Mouse (Mus musculus) lung, embryonic 15.5 days (tissue): ENCODE results near the gene Gadd45b. TPM values are rescaled to one million over a fixed set of nuclear protein-coding genes. Genes with fewer than 3 reads are reported as not detected.

ENCODE experiments used
- ATAC-seq: fragments of 200-750 bp; cut with Nextera tagmentation; 2 replicates; pipeline ENCODE4 v1.8.0; 2017; ENCODE audit warnings: moderate number of reproducible peaks, borderline replicate concordance; ENCODE audit not compliant: low FRiP score, low TSS enrichment; ENCODE audit errors: extremely low read depth
- H3K27ac ChIP-seq: fragments of 300-500 bp; sonication (generic); 2 replicates; pipeline ENCODE4 v1.5.1; 2015; ENCODE audit warnings: moderate library complexity, mild to moderate bottlenecking, inconsistent platforms
- H3K27me3 ChIP-seq: fragments of 300-500 bp; sonication (generic); 2 replicates; pipeline ENCODE4 v1.6.1; 2015; ENCODE audit warnings: inconsistent platforms
- H3K36me3 ChIP-seq: fragments of 300-500 bp; sonication (generic); 2 replicates; pipeline ENCODE4 v1.6.1; 2015; ENCODE audit warnings: inconsistent platforms
- H3K4me1 ChIP-seq: fragments of 300-500 bp; sonication (generic); 2 replicates; pipeline ENCODE4 v1.6.1; 2015; ENCODE audit warnings: inconsistent platforms
- H3K4me2 ChIP-seq: fragments of 300-500 bp; sonication (generic); 2 replicates; pipeline ENCODE4 v1.6.1; 2015; ENCODE audit warnings: inconsistent platforms, mild to moderate bottlenecking, moderate library complexity
- H3K4me3 ChIP-seq: fragments of 300-500 bp; sonication (generic); 2 replicates; pipeline ENCODE4 v1.5.1; 2015; ENCODE audit warnings: mild to moderate bottlenecking, inconsistent platforms
- H3K9ac ChIP-seq: fragments of 300-500 bp; sonication (generic); 2 replicates; pipeline ENCODE4 v1.6.1; 2015; ENCODE audit warnings: inconsistent platforms
- H3K9me3 ChIP-seq: fragments of 300-500 bp; sonication (generic); 2 replicates; pipeline ENCODE4 v1.6.1; 2016; ENCODE audit warnings: inconsistent platforms
- WGBS: fragments of 180-500 bp; shearing (Covaris S2); methylation state at CpG from one replicate; pipeline ENCODE4 v1.1.7; 2015; 5-methylcytosine and 5-hydroxymethylcytosine counted together
- polyA plus RNA-seq: library from polyadenylated mRNA; unstranded; fragments of >200 nt; fragmentation: Nextera tagmentation; extraction: Ambion mirVana; gene quantifications from 2 replicates; pipeline ENCODE4 v1.2.1, GENCODE M21; 2015

Gene Gadd45b
- polyA plus RNA-seq, 1 experiment from 2014 or later, result 42.9 TPM

DNA sequence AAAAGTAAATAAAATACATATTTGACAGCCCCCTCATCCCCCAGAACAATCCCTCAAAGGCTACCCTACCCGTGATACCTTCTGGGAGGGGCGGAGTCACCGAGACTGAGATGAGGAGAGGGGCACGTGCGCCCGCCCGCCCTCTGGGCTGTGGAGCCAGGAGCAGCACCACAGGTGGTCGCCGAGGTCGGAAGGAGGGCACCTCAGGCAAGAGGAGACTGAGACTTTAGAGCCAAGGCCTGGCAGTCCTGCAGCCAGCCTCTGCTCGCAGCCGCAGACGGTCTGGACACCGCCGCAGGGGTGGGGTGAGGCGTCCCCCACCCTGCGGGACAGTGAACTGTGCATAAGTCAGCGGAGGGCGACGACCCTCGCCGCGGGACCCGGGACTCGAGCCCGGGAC lies 1.8 kb downstream of the Gadd45b start:
- H3K4me1 ChIP-seq, result peaks cover 61% of the 10 kb centered on the region
- no peak for ATAC-seq
- H3K36me3 ChIP-seq, result no peaks in the 10 kb centered on the region
- WGBS, result 2% methylated on average over 26 of the region's 26 CpGs
- H3K4me3 ChIP-seq, result peak overlapping the region; percentile 59
- H3K4me2 ChIP-seq, result peak overlapping the region; percentile 80
- no peak overlapping the region for H3K27ac ChIP-seq
- H3K27me3 ChIP-seq, result peaks cover 30% of the 10 kb centered on the region
- H3K9ac ChIP-seq, result peak overlapping the region; percentile 62
- no peaks in the 10 kb centered on the region for H3K9me3 ChIP-seq

GRCm38 (mm10) chr10:80932206-80932605 lies 2.3 kb downstream of the Gadd45b start:
- peak overlapping the region; percentile 80 for H3K4me2 ChIP-seq
- H3K27me3 ChIP-seq, result peaks cover 30% of the 10 kb centered on the region
- H3K9ac ChIP-seq, result peak overlapping the region; percentile 62
- H3K36me3 ChIP-seq, result no peaks in the 10 kb centered on the region
- 1% methylated on average over 20 of the region's 20 CpGs for WGBS
- H3K4me1 ChIP-seq, result peaks cover 66% of the 10 kb centered on the region
- H3K4me3 ChIP-seq, result peak overlapping the region; percentile 59
- H3K27ac ChIP-seq, result 0 out of 2 replicates have a peak overlapping the region, but pooled peaks have one; percentile 49
- no peaks in the 10 kb centered on the region for H3K9me3 ChIP-seq
- no peak for ATAC-seq

GRCm38 (mm10) chr10:80932700-80933420 lies 3.0 kb downstream of the Gadd45b start:
- H3K4me3 ChIP-seq, result peak overlapping the region; percentile 59
- H3K9me3 ChIP-seq, result no peaks in the 10 kb centered on the region
- peak overlapping the region; percentile 49 for H3K27ac ChIP-seq
- H3K36me3 ChIP-seq, result no peaks in the 10 kb centered on the region
- 2% methylated on average over 17 of the region's 17 CpGs for WGBS
- peaks cover 30% of the 10 kb centered on the region for H3K27me3 ChIP-seq
- peaks cover 73% of the 10 kb centered on the region for H3K4me1 ChIP-seq
- peak overlapping the region; percentile 62 for H3K9ac ChIP-seq
- no peak for ATAC-seq
- peak overlapping the region; percentile 80 for H3K4me2 ChIP-seq

DNA sequence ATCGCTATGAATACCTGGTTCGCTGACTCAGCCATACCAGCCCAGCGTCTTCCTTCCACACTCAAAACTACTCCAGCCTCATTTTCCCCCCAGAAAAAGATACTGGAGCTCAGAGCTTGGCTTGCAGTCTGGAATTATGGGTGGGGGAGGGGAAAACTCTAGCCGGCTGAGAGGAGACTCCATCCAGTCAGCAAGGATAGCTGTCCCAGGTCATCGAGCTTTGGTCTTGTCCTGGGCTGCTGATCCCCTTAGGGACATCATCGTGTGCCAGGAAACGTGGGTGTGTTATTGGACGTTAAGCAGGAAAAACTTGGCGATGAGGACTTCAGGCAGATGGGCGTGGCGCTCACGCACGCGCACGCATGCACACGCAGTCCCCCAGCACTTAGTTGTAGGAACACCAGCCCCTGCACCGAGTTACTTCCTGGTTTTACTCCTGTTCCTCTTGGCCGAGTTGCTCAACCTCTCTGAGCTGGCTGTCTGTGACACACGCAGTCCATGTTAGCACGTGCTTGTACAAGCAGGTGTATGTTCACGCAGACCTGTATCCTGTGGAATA lies 3.6 kb downstream of the Gadd45b start:
- Histone ChIP-seq H3K27me3 (peaks cover 30% of the 10 kb centered on the region), H3K9me3 (no peaks in the 10 kb centered on the region), H3K4me3 (peak overlapping the region; percentile 59), H3K36me3 (no peaks in the 10 kb centered on the region), H3K4me1 (peaks cover 79% of the 10 kb centered on the region), H3K27ac (peak overlapping the region; percentile 49; the same call in 1 of the 2 replicates), H3K4me2 (peak overlapping the region; percentile 80), H3K9ac (no peak overlapping the region)
- no peak for ATAC-seq
- WGBS, result 3% methylated on average over 21 of the region's 21 CpGs

GRCm38 (mm10) chr10:80934136-80934985 lies 4.5 kb downstream of the Gadd45b start:
- H3K4me2 ChIP-seq, result no peak overlapping the region
- no peak overlapping the region for H3K9ac ChIP-seq
- H3K36me3 ChIP-seq, result no peaks in the 10 kb centered on the region
- no peak overlapping the region for H3K27ac ChIP-seq
- no peak overlapping the region; the same call in 1 of the 2 replicates for H3K4me3 ChIP-seq
- ATAC-seq, result no peak
- 46% methylated on average over 14 of the region's 14 CpGs for WGBS
- no peaks in the 10 kb centered on the region for H3K9me3 ChIP-seq
- H3K27me3 ChIP-seq, result peaks cover 30% of the 10 kb centered on the region
- peaks cover 79% of the 10 kb centered on the region for H3K4me1 ChIP-seq

DNA sequence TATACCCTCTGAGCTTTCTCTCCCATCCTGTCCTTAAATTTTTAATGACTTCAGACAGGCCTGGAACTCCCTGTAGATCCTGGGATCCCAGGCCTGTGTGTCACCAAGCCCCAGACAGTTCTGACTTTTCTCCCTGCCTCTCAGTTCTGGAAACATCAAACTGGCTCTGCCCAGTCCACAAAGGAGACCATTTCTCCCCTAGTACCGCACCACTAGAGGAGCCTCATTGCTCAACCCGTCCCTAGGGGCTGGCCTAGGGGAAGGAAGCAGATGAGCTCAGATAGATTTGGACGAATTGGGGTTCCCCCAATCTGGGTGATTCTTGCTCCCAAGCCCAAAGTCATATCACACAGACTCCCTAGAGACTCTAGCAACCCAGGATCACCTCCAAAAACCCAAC lies 5.4 kb downstream of the Gadd45b start:
- H3K27ac ChIP-seq, result 0 out of 2 replicates have a peak overlapping the region, but pooled peaks have one; percentile 15
- peaks cover 30% of the 10 kb centered on the region for H3K27me3 ChIP-seq
- WGBS, result 13% methylated on average over 3 of the region's 3 CpGs
- peaks cover 86% of the 10 kb centered on the region for H3K4me1 ChIP-seq
- H3K36me3 ChIP-seq, result no peaks in the 10 kb centered on the region
- no peak overlapping the region for H3K9ac ChIP-seq
- no peak overlapping the region for H3K4me3 ChIP-seq
- H3K9me3 ChIP-seq, result no peaks in the 10 kb centered on the region
- ATAC-seq, result no peak
- H3K4me2 ChIP-seq, result peak overlapping the region; percentile 79

DNA sequence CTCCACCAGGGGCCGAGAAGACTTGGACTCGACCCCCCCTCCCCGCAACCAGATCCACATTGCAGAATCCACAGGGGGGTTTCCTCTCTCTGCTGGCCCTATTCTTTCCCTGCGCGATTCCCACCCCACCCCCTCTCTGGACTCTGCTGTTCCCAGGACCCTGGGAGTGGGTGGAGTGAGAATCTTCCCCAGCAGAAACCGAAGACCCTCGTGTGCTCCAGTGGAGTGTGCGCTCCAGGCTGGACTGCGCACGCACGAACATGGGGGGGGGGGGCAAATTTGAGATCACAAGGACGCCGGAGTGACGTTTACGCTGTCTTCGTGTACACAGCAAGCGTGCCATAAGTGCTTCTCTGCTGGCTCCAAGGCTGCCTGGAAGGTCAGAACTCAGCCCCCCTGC lies 5.8 kb downstream of the Gadd45b start:
- WGBS, result 2% methylated on average over 17 of the region's 17 CpGs
- peak overlapping the region; percentile 38 for H3K4me3 ChIP-seq
- peak overlapping the region; percentile 79 for H3K4me2 ChIP-seq
- H3K27ac ChIP-seq, result peak overlapping the region; percentile 75
- H3K4me1 ChIP-seq, result peaks cover 90% of the 10 kb centered on the region
- H3K9me3 ChIP-seq, result no peaks in the 10 kb centered on the region
- peak overlapping the region; percentile 39; the same call in 1 of the 2 replicates for H3K9ac ChIP-seq
- H3K27me3 ChIP-seq, result peaks cover 30% of the 10 kb centered on the region
- ATAC-seq, result no peak
- H3K36me3 ChIP-seq, result no peaks in the 10 kb centered on the region

DNA sequence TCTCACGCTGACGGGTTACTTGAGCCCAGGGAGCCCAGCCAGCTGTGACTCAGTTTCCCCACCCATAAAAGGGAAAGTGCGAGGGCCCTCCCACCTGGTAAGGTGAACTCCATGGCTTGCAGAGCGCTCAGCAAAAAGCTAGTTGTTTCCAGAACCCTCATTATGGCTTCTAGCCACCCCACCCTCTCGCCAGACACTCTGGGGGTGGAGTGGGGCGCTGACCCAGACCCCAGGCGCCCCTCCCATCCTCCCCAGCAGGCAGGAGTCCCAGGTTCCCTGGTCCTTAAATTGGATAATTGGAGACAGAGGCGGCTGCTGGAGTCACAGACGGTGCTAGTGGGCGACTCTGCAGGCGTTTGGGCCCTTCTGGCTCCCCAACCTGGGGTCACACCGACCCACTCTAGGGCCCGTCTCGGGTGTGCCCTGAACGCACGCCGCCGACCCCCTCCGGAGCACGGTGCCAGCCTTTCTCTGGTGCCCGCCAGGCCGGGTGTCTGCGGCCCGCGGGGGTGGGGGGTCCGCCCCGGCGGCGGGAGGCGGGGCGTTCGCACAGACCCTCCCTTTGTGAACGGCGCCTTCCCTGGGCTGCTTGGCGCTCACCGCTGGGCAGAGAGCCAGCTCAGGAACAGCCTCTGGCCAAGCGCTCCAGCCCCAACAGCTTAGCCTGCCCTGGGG lies 6.4 kb downstream of the Gadd45b start:
- 2% methylated on average over 37 of the region's 37 CpGs for WGBS
- H3K9ac ChIP-seq, result peak overlapping the region; percentile 39
- H3K4me1 ChIP-seq, result peaks cover 88% of the 10 kb centered on the region
- no peaks in the 10 kb centered on the region for H3K9me3 ChIP-seq
- peaks cover 29% of the 10 kb centered on the region for H3K27me3 ChIP-seq
- H3K4me2 ChIP-seq, result peak overlapping the region; percentile 79
- H3K4me3 ChIP-seq, result peak overlapping the region; percentile 38
- H3K27ac ChIP-seq, result peak overlapping the region; percentile 75
- H3K36me3 ChIP-seq, result no peaks in the 10 kb centered on the region
- peak; percentile 23; the same call in 1 of the 2 replicates for ATAC-seq

DNA sequence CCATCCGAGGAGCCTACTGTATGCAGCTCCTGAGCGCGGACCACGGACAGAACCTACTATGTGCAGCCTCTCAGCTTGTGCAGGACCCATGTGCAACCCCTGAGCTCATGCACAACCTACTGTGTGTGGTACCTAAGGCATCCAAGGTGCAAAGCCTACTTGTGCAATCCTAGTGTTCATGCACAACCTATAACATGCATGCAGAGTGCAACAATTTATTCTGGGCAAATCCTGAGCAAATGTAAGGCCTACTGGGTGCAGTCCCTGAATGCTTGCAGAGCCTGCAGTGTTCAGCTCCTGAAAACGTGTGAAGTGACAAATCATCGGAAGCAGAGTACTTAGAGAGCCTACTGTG lies 6.9 kb downstream of the Gadd45b start:
- 8% methylated on average over 6 of the region's 6 CpGs for WGBS
- no peak overlapping the region for H3K9ac ChIP-seq
- H3K4me1 ChIP-seq, result peaks cover 83% of the 10 kb centered on the region
- no peaks in the 10 kb centered on the region for H3K36me3 ChIP-seq
- peaks cover 24% of the 10 kb centered on the region for H3K27me3 ChIP-seq
- peak overlapping the region; percentile 75 for H3K27ac ChIP-seq
- H3K9me3 ChIP-seq, result no peaks in the 10 kb centered on the region
- H3K4me2 ChIP-seq, result peak overlapping the region; percentile 79
- ATAC-seq, result no peak
- H3K4me3 ChIP-seq, result peak overlapping the region; percentile 38

- Histone ChIP-seq H3K9me3 (no peaks in the 10 kb centered on the region), H3K36me3 (no peaks in the 10 kb centered on the region), H3K27me3 (peaks cover 20% of the 10 kb centered on the region), H3K4me3 (no peak overlapping the region), H3K9ac (no peak overlapping the region), H3K4me1 (peaks cover 74% of the 10 kb centered on the region), H3K27ac (peak overlapping the region; percentile 75), H3K4me2 (peak overlapping the region; percentile 79)
- peak; percentile 23 for ATAC-seq
- WGBS, result 29% methylated on average over 8 of the region's 8 CpGs
These were observed 7.8 kb downstream of the Gadd45b start for GRCm38 (mm10) chr10:80937646-80938045.

- H3K4me3 ChIP-seq, result peak overlapping the region; percentile 33
- peak overlapping the region; percentile 15 for H3K9ac ChIP-seq
- H3K27ac ChIP-seq, result peak overlapping the region; percentile 83
- peak overlapping the region; percentile 63 for H3K4me2 ChIP-seq
- H3K9me3 ChIP-seq, result no peaks in the 10 kb centered on the region
- 12% methylated on average over 15 of the region's 15 CpGs for WGBS
- ATAC-seq, result peak; percentile 11; the same call in 1 of the 2 replicates
- H3K4me1 ChIP-seq, result peaks cover 61% of the 10 kb centered on the region
- peaks cover 7% of the 10 kb centered on the region; the same call in 1 of the 2 replicates for H3K27me3 ChIP-seq
- H3K36me3 ChIP-seq, result no peaks in the 10 kb centered on the region
These were observed 9.1 kb downstream of the Gadd45b start for GRCm38 (mm10) chr10:80938831-80939550.
